Comparison of ENCODE assay signal across 22 mouse cellular contexts in the genomic region with DNA sequence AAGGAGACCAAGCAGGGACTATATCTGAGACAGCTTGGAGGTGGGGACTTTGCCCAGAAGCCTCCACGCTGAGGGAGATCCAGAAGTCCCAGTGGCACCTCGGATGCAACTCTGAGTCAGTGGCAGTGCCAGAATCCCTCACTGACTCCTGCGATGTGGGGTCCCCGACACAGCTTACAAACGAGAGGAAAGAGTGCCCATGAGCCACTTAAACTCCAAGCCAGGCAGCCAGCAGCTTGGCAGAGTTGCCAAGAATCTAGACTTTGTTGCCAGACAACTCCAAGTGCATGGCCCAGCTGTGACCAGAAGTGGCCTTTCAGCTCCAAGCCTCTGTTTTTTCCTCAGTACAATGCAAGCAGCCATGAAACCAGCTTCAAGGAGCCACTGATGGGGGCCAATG. TPM values are rescaled to one million over a fixed set of nuclear protein-coding genes. Genes with fewer than 3 reads are reported as not detected.
DNase-seq lines count a peak whose midpoint lies in the region; ATAC-seq and TF ChIP-seq lines count a peak whose summit lies in the region.
"Had no signal": no experiment of that assay in that cellular context is flagged by ENCODE, and none has a peak within 500 bp of the region (broad histone marks: within the 10 kb centered on the region; RNA-seq: fewer than 3 reads in every experiment).

No protein-coding gene starts in this region.

- peak; percentile 4 to 53 for DNase-seq in adrenal gland, adult (ENCODE audit: inconsistent age in 2 of 2, low spot score in 1 of 2)
- DNase-seq in adrenal gland, postnatal 25 days = no peak
- DNase-seq in gastrocnemius, adult 18-20 months (ENCODE audit: low spot score) = peak; percentile 36
- DNase-seq in gastrocnemius, adult 8-10 months (ENCODE audit: low spot score in 2 of 2) = no peak
- DNase-seq in midbrain, postnatal 0 days (ENCODE audit: low spot score) = peak; percentile 65
- DNase-seq in heart, postnatal 36 days = peak; percentile 16 to 48
- DNase-seq in right cerebral cortex, postnatal 25 days = no peak
- DNase-seq: adrenal gland, adult 8-10 months; cerebellum, adult 8-10 months; kidney, adult 18-20 months; kidney, postnatal 14 days; lung, adult 18-20 months; lung, postnatal 4 days had no signal

- no peak for TF ChIP-seq CTCF in midbrain, postnatal 0 days (IDR thresholded peaks at IDR 0.05)

- H3K36me3 ChIP-seq in midbrain, postnatal 0 days (ENCODE audit: insufficient read depth, low read length) = peaks cover 43% of the 10 kb centered on the region
- H3K36me3 ChIP-seq in midbrain, embryonic 15.5 days (replicated peaks) = peaks cover 33% of the 10 kb centered on the region
- H3K36me3 ChIP-seq: G1E had no signal

- H3K4me1 ChIP-seq in midbrain, postnatal 0 days (ENCODE audit: insufficient read depth, low read length) = no peaks in the 10 kb centered on the region
- H3K4me1 ChIP-seq in midbrain, embryonic 15.5 days = peaks cover 20% of the 10 kb centered on the region

- H3K27ac ChIP-seq in midbrain, postnatal 0 days (ENCODE audit: low read depth, low read length) = no peak overlapping the region
- no peak overlapping the region for H3K27ac ChIP-seq in midbrain, embryonic 15.5 days
- H3K27ac ChIP-seq: hindbrain, embryonic 15.5 days; left cerebral cortex, adult 2 months; limb, embryonic 13.5 days had no signal

- H3K4me2 ChIP-seq in midbrain, postnatal 0 days (ENCODE audit: low read depth, low read length, poor library complexity, severe bottlenecking) = no peak overlapping the region
- H3K4me2 ChIP-seq in midbrain, embryonic 15.5 days = no peak overlapping the region
- H3K4me2 ChIP-seq: hindbrain, embryonic 15.5 days; limb, embryonic 13.5 days; midbrain, embryonic 11.5 days had no signal

- no peak overlapping the region for H3K9ac ChIP-seq in midbrain, postnatal 0 days (replicated peaks; ENCODE audit: low read length, poor library complexity, severe bottlenecking)
- no peak overlapping the region for H3K9ac ChIP-seq in midbrain, embryonic 15.5 days
- H3K9ac ChIP-seq: hindbrain, embryonic 15.5 days; limb, embryonic 13.5 days had no signal

- no peak overlapping the region for H3K4me3 ChIP-seq in midbrain, postnatal 0 days (ENCODE audit: low read depth, low read length)
- H3K4me3 ChIP-seq in midbrain, embryonic 15.5 days = no peak overlapping the region
- H3K4me3 ChIP-seq: hindbrain, embryonic 15.5 days; left cerebral cortex, adult 2 months; limb, embryonic 13.5 days had no signal

- no peaks in the 10 kb centered on the region for H3K27me3 ChIP-seq in midbrain, postnatal 0 days (ENCODE audit: insufficient read depth, low read length)
- H3K27me3 ChIP-seq in midbrain, embryonic 15.5 days (replicated peaks) = no peaks in the 10 kb centered on the region
- H3K27me3 ChIP-seq: hindbrain, embryonic 15.5 days; limb, embryonic 13.5 days had no signal

- no peak for ATAC-seq in midbrain, postnatal 0 days (ENCODE audit: low FRiP score)
- ATAC-seq in midbrain, embryonic 15.5 days (replicated peaks) = no peak
- ATAC-seq: CD4-positive, CD25-positive, alpha-beta regulatory T cell, adult 4 months had no signal

- intact Hi-C loops in heart, postnatal 36 days (cut with DNase I) = no loop called here

- no peaks in the 10 kb centered on the region for H3K9me3 ChIP-seq in midbrain, postnatal 0 days (ENCODE audit: low read length)
- H3K9me3 ChIP-seq in midbrain, embryonic 15.5 days = no peaks in the 10 kb centered on the region
- H3K9me3 ChIP-seq: G1E; hindbrain, embryonic 15.5 days; limb, embryonic 13.5 days had no signal

- 76% methylated on average over 5 of the region's 5 CpGs for WGBS in midbrain, postnatal 0 days
- 84% methylated on average over 5 of the region's 5 CpGs for WGBS in midbrain, embryonic 15.5 days

RNA-seq across cellular contexts. Expression of a gene that starts 5.6 kb away (rescaled TPM):
- total RNA-seq in adrenal gland, postnatal 25 days (2021) = 55.4 and 58.3 TPM in 2 replicates
- 10 to 100 TPM; 13.1 to 14.5 TPM for total RNA-seq in gastrocnemius, adult 18-20 months (2021)
- total RNA-seq in gastrocnemius, adult 8-10 months (2022) = 10 to 100 TPM; 13.5 to 14.1 (median 13.6) TPM
- total RNA-seq in midbrain, postnatal 0 days (2014; rRNA removed) = 53.9 and 68.0 TPM in 2 replicates
- 40.8 and 41.3 TPM in 2 replicates for polyA plus RNA-seq in midbrain, postnatal 0 days (2015; fragmentation: Nextera tagmentation; extraction: Ambion mirVana)
- polyA plus RNA-seq in midbrain, embryonic 15.5 days (2015; fragmentation: Nextera tagmentation; extraction: Ambion mirVana) = 46.7 and 47.8 TPM in 2 replicates
- total RNA-seq in heart, postnatal 36 days (2021) = 10 to 100 TPM; 18.9 to 19.1 TPM

RNA-seq across cellular contexts. Expression of a gene that starts 19.7 kb away (rescaled TPM):
- 0.57 and 1.2 TPM in 2 replicates for total RNA-seq in adrenal gland, postnatal 25 days (2021)
- total RNA-seq in gastrocnemius, adult 18-20 months (2021) = under 1 TPM; 0.09 to 0.85 TPM
- total RNA-seq in gastrocnemius, adult 8-10 months (2022) = not detected
- total RNA-seq in midbrain, postnatal 0 days (2014; rRNA removed) = 3.8 and 4.6 TPM in 2 replicates
- polyA plus RNA-seq in midbrain, postnatal 0 days (2015; fragmentation: Nextera tagmentation; extraction: Ambion mirVana) = 0.63 and 0.80 TPM in 2 replicates
- polyA plus RNA-seq in midbrain, embryonic 15.5 days (2015; fragmentation: Nextera tagmentation; extraction: Ambion mirVana) = 0.54 and 0.74 TPM in 2 replicates
- under 1 TPM; 0.60 to 0.97 TPM for total RNA-seq in heart, postnatal 36 days (2021)

RNA-seq across cellular contexts. Expression of a gene that starts 33.3 kb away (rescaled TPM):
- total RNA-seq in adrenal gland, postnatal 25 days (2021) = 163 and 192 TPM in 2 replicates
- total RNA-seq in gastrocnemius, adult 18-20 months (2021) = 10 to 100 TPM; 29.2 to 30.6 TPM
- 10 to 100 TPM; 29.4 to 41.8 (median 37.5) TPM for total RNA-seq in gastrocnemius, adult 8-10 months (2022)
- 69.9 and 83.6 TPM in 2 replicates for total RNA-seq in midbrain, postnatal 0 days (2014; rRNA removed)
- polyA plus RNA-seq in midbrain, postnatal 0 days (2015; fragmentation: Nextera tagmentation; extraction: Ambion mirVana) = 113 and 117 TPM in 2 replicates
- 182 and 187 TPM in 2 replicates for polyA plus RNA-seq in midbrain, embryonic 15.5 days (2015; fragmentation: Nextera tagmentation; extraction: Ambion mirVana)
- 10 to 100 TPM; 44.5 to 55.7 TPM for total RNA-seq in heart, postnatal 36 days (2021)

RNA-seq across cellular contexts. Expression of a gene that starts 40.3 kb away (rescaled TPM):
- 0.12 and 0.57 TPM in 2 replicates for total RNA-seq in adrenal gland, postnatal 25 days (2021)
- not detected for total RNA-seq in gastrocnemius, adult 18-20 months (2021)
- not detected for total RNA-seq in gastrocnemius, adult 8-10 months (2022)
- total RNA-seq in midbrain, postnatal 0 days (2014; rRNA removed) = not detected in 2 replicates
- not detected in 2 replicates for polyA plus RNA-seq in midbrain, postnatal 0 days (2015; fragmentation: Nextera tagmentation; extraction: Ambion mirVana)
- polyA plus RNA-seq in midbrain, embryonic 15.5 days (2015; fragmentation: Nextera tagmentation; extraction: Ambion mirVana) = not detected in 2 replicates
- not detected for total RNA-seq in heart, postnatal 36 days (2021)
- total RNA-seq: left cerebral cortex, adult 2 months had no signal
- polyA plus RNA-seq: forebrain, embryonic 14.5 days; hindbrain, embryonic 15.5 days; midbrain, embryonic 11.5 days; neural tube, embryonic 14.5 days had no signal

Comparison
In these comparisons a context has a peak if more than half of its experiments do, and no peak if none do; other contexts are left out.
1. DNase-seq: peak in adrenal gland, adult (2 of 2), gastrocnemius, adult 18-20 months (single experiment), midbrain, postnatal 0 days (single experiment) and heart, postnatal 36 days (2 of 2); none in adrenal gland, postnatal 25 days (single experiment), gastrocnemius, adult 8-10 months (0 of 2) and right cerebral cortex, postnatal 25 days (single experiment).